Mouse (Mus musculus): Measurements from ENCODE around the gene Ccdc117. TPM values are rescaled to one million over a fixed set of nuclear protein-coding genes. Genes with fewer than 3 reads are reported as not detected.
A peak's percentile ranks its signal among the peaks of the same experiment; 100 is the strongest.
"Not testable (repeated sequence)": the region's sequence is repeated elsewhere in the genome, so short reads cannot be mapped to it uniquely, and the experiment has no call there.

Gene Ccdc117
- polyA plus RNA-seq, 1 experiment = 7.9 TPM

- 80% methylated on average over 6 of the region's 6 CpGs for WGBS
- Histone ChIP-seq H3K4me3 (replicated peaks; ENCODE audit: extremely low read depth, low read depth, low read length) (no peak overlapping the region), H3K4me1 (ENCODE audit: control insufficient read depth, insufficient read depth, low read length) (peaks cover 5% of the 10 kb centered on the region; the same call in 1 of the 2 replicates)
- DNase-seq = no peak
- TF ChIP-seq CTCF (IDR thresholded peaks at IDR 0.05; ENCODE audit: insufficient read depth, low read length) (no peak), POLR2A (IDR thresholded peaks at IDR 0.05; ENCODE audit: borderline replicate concordance, extremely low read depth, low read depth, low read length) (no peak)
Measured at GRCm38 (mm10) chr11:5515196-5515595, 26.8 kb downstream of the Ccdc117 start.

- H3K4me3 ChIP-seq (replicated peaks; ENCODE audit: extremely low read depth, low read depth, low read length) = no peak overlapping the region
- no peak for TF ChIP-seq CTCF (IDR thresholded peaks at IDR 0.05; ENCODE audit: insufficient read depth, low read length)
- 84% methylated on average over 4 of the region's 4 CpGs for WGBS
- DNase-seq = no peak
- peaks cover 6% of the 10 kb centered on the region; the same call in 1 of the 2 replicates for H3K4me1 ChIP-seq (ENCODE audit: control insufficient read depth, insufficient read depth, low read length)
Measured at GRCm38 (mm10) chr11:5514091-5514490, 27.9 kb downstream of the Ccdc117 start.

GRCm38 (mm10) chr11:5512961-5513360 is 29.0 kb downstream of the Ccdc117 start:
- no peak overlapping the region for H3K4me3 ChIP-seq (replicated peaks; ENCODE audit: extremely low read depth, low read depth, low read length)
- no peak for TF ChIP-seq CTCF (IDR thresholded peaks at IDR 0.05; ENCODE audit: insufficient read depth, low read length)
- TF ChIP-seq POLR2A (IDR thresholded peaks at IDR 0.05; ENCODE audit: borderline replicate concordance, extremely low read depth, low read depth, low read length) = no peak
- WGBS = 82% methylated on average over 8 of the region's 8 CpGs
- peaks cover 6% of the 10 kb centered on the region; the same call in 1 of the 2 replicates for H3K4me1 ChIP-seq (ENCODE audit: control insufficient read depth, insufficient read depth, low read length)
- DNase-seq = no peak

GRCm38 (mm10) chr11:5512099-5512725 is 29.8 kb downstream of the Ccdc117 start:
- TF ChIP-seq POLR2A (IDR thresholded peaks at IDR 0.05; ENCODE audit: borderline replicate concordance, extremely low read depth, low read depth, low read length) (peak; percentile 28; the same call in 1 of the 2 replicates), CTCF (IDR thresholded peaks at IDR 0.05; ENCODE audit: insufficient read depth, low read length) (no peak)
- H3K4me3 ChIP-seq (replicated peaks; ENCODE audit: extremely low read depth, low read depth, low read length) = no peak overlapping the region
- no peak for DNase-seq
- WGBS = 59% methylated on average over 12 of the region's 12 CpGs
- peaks cover 6% of the 10 kb centered on the region; the same call in 1 of the 2 replicates for H3K4me1 ChIP-seq (ENCODE audit: control insufficient read depth, insufficient read depth, low read length)

- WGBS = 33% methylated on average over 1 of the region's 2 CpGs
- not testable (repeated sequence) for H3K4me3 ChIP-seq (replicated peaks; ENCODE audit: extremely low read depth, low read depth, low read length); DNase-seq; H3K4me1 ChIP-seq (ENCODE audit: control insufficient read depth, insufficient read depth, low read length)
Measured at GRCm38 (mm10) chr11:5510686-5511085, 31.3 kb downstream of the Ccdc117 start.

DNA sequence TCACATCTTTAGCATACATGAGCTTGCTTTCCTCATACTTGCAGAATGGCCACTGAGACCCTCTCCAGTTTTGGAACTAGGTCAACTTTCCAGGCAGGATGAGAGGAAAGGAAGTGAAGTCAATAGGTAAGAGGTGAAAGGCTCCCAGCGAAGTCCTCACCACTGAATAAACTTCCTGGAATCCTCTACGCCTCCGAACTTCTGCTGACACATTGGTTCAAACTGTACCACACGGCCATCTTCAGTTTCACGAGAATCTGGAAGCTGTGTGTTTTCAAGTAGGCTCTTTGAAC is 31.9 kb downstream of the Ccdc117 start:
- no peak for DNase-seq

DNA sequence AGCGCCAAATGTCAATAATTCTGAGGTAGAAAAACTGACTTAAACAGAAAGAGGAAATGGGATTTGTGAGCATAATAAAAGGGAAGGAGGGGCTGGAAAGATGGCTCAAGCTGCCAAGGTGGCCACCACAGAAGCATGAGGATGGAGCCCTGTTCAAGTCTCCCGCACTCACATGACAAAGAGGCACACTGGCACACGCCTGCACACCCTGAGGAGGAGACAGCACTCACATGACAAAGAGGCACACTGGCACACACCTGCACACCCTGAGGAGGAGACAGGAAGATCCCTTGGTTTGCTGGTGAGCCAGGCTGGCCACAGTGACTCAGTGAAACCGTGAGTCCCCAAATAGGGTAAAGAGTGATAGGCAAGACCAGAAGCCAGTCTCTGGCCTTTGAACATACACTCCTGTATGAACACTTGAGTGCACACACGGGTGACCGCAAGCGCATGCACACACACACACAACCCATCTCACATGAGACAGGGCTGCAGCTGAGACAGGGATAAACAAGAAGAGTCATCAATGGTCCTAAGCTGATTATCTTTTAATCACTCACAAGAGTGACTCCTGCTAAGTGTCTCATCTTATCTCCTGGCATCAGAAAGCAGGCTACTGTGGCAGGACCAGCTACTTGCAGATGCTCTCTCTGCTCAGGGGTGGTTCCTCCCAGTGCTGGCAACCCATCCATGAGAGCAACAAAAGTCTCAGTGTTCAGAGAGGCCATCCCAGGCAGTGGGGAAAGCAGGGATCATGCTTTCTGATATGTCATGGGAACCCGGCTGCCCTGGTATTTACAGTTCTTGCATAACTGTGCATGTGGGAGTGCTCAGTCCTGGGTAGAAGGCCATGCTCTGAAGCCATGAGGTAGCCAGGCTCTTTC is 32.5 kb downstream of the Ccdc117 start:
- TF ChIP-seq POLR2A (IDR thresholded peaks at IDR 0.05; ENCODE audit: borderline replicate concordance, extremely low read depth, low read depth, low read length) = no peak
- TF ChIP-seq CTCF (IDR thresholded peaks at IDR 0.05; ENCODE audit: insufficient read depth, low read length) = no peak
- Histone ChIP-seq H3K4me1 (ENCODE audit: control insufficient read depth, insufficient read depth, low read length) (peaks cover 6% of the 10 kb centered on the region), H3K4me3 (replicated peaks; ENCODE audit: extremely low read depth, low read depth, low read length) (no peak overlapping the region)
- 65% methylated on average over 8 of the region's 8 CpGs for WGBS
- DNase-seq = no peak

More for the DNA sequence above, 31.9 kb downstream of the Ccdc117 start:
- Histone ChIP-seq H3K4me3 (replicated peaks; ENCODE audit: extremely low read depth, low read depth, low read length) (no peak overlapping the region), H3K4me1 (ENCODE audit: control insufficient read depth, insufficient read depth, low read length) (peaks cover 6% of the 10 kb centered on the region)
- 12% methylated on average over 5 of the region's 5 CpGs for WGBS
- no peak for TF ChIP-seq POLR2A (IDR thresholded peaks at IDR 0.05; ENCODE audit: borderline replicate concordance, extremely low read depth, low read depth, low read length)
- no peak for TF ChIP-seq CTCF (IDR thresholded peaks at IDR 0.05; ENCODE audit: insufficient read depth, low read length)

GRCm38 (mm10) chr11:5505856-5506575 is 36.0 kb downstream of the Ccdc117 start:
- TF ChIP-seq CTCF (IDR thresholded peaks at IDR 0.05; ENCODE audit: insufficient read depth, low read length) (no peak), POLR2A (IDR thresholded peaks at IDR 0.05; ENCODE audit: borderline replicate concordance, extremely low read depth, low read depth, low read length) (peak; percentile 47; the same call in 1 of the 2 replicates)
- no peak for DNase-seq
- H3K4me1 ChIP-seq (ENCODE audit: control insufficient read depth, insufficient read depth, low read length) = peaks cover 8% of the 10 kb centered on the region
- H3K4me3 ChIP-seq (replicated peaks; ENCODE audit: extremely low read depth, low read depth, low read length) = peak overlapping the region; percentile 32
- WGBS = 11% methylated on average over 18 of the region's 18 CpGs

DNA sequence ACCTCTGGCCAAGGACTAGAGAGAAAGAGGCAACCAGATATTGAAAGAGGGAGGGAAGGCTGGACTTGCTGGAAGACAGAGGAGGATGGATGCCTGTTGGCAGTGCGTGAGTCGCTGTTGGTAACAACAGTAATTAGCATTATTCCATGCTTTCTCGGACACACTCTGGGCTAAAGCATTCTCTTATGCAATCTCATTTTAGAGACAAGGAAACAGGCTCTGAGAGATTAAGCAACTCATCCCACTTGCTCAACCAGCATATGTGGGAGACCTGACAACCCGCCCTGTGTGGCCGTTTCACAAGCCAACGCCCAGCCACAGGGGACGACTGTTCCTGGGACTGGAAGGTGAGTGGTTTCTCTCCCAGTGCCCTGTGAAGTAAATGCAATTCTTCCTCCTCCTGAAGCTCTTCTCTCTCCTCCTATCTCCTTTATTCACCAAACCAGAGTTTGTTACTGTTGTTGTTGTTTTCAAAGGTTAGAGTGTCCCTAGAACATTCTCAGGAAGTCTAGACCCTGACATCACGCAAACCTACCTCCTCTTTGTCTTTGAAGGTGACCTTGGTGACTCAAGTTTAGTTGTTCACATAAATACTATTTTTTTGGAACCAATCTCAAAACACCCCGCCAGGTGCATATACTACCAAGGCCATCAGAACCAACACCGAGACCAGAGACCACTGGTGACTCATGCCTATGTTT is 39.5 kb downstream of the Ccdc117 start:
- WGBS = 64% methylated on average over 10 of the region's 10 CpGs
- no peak overlapping the region for H3K4me3 ChIP-seq (replicated peaks; ENCODE audit: extremely low read depth, low read depth, low read length)
- H3K4me1 ChIP-seq (ENCODE audit: control insufficient read depth, insufficient read depth, low read length) = peaks cover 19% of the 10 kb centered on the region
- DNase-seq = no peak
- TF ChIP-seq CTCF (IDR thresholded peaks at IDR 0.05; ENCODE audit: insufficient read depth, low read length) = no peak
- peak; percentile 36; the same call in 1 of the 2 replicates for TF ChIP-seq POLR2A (IDR thresholded peaks at IDR 0.05; ENCODE audit: borderline replicate concordance, extremely low read depth, low read depth, low read length)

All from lung, adult 2 months (tissue).